Mouse (Mus musculus): ENCODE measurements around the gene R3hdm1.

R3hdm1 gene

DNA sequence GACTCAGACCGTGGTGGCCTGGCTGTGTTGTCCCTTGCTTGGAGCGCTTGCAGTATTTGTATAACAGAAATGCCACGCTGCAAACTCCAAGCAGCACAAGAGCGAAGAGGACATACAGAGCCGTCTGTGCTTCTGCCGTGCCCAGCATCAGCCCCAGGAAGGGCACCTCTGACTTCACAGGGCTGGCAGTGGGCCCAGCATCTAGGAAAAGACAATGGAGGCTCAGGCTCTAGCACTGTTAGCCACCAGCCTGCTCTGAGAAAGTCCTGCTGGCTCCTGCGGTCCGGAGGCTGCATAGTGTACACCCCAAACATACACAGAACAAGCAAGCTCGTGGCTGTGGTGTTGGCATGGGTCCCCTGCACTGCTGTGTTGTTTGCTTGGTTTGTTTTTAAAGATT is 182.0 kb downstream of the R3hdm1 start:
- DNase-seq (ENCODE audit: low spot score), result no peak

Data from left cerebral cortex, adult 11 months (tissue).